Mouse (Mus musculus): ENCODE measurements around the gene Iqcg.

Gene Iqcg

DNA sequence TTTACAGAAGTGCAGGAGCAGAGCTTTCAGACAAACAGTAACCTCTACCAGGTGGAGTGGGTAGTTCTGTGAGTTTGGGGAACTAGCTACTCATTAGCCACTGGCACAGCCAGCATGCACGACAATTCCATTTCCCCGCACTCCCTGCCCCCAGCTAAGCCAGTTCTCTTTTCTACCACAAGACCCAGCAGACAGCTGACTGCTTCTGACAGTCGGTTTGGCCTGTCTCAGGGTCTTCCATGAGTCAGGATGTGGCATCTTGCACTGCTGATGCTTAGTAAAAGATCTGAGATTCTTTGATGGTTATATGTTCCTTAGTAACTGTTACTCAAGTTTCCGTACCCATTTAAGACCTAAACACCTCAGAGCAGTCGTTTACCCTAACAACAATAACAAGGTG is 83.5 kb downstream of the Iqcg start:
- no peak for DNase-seq

Data from kidney, postnatal 10 days (tissue).